Mouse (Mus musculus) telencephalon, adult 2 months (tissue): ENCODE data around the gene Capn9.

Experiments
- DNase-seq: peaks from one replicate; pipeline ENCODE4 v3.0.0-alpha.2; 2011; ENCODE audit warnings: low read depth, low spot score

The Capn9 gene

GRCm38 (mm10) chr8:124635247-124635502 lies 59.3 kb downstream of the Capn9 start:
- no peak for DNase-seq

GRCm38 (mm10) chr8:124641599-124641998 lies 65.7 kb downstream of the Capn9 start:
- DNase-seq = no peak

- DNase-seq = peak; percentile 88
These were observed 67.8 kb downstream of the Capn9 start for GRCm38 (mm10) chr8:124643540-124644339.

GRCm38 (mm10) chr8:124648311-124648710 lies 72.4 kb downstream of the Capn9 start:
- DNase-seq = no peak

- no peak for DNase-seq
These were observed 75.9 kb downstream of the Capn9 start for GRCm38 (mm10) chr8:124651776-124652175.

GRCm38 (mm10) chr8:124652546-124652945 lies 76.6 kb downstream of the Capn9 start:
- DNase-seq = no peak

- DNase-seq = no peak
These were observed 77.9 kb downstream of the Capn9 start for GRCm38 (mm10) chr8:124653568-124654475.

- DNase-seq = no peak
These were observed 82.0 kb downstream of the Capn9 start for GRCm38 (mm10) chr8:124657961-124658360.

GRCm38 (mm10) chr8:124658415-124658814 lies 82.5 kb downstream of the Capn9 start:
- DNase-seq = no peak

- peak; percentile 84 for DNase-seq
These were observed 85.9 kb downstream of the Capn9 start for GRCm38 (mm10) chr8:124661781-124662180.

GRCm38 (mm10) chr8:124662446-124663111 lies 86.7 kb downstream of the Capn9 start:
- no peak for DNase-seq

GRCm38 (mm10) chr8:124663112-124663873 lies 87.4 kb downstream of the Capn9 start, which contains the start of gene 2310022B05Rik:
Gene 2310022B05Rik (minus strand): TSS chr8:124663369.
- peak; percentile 61 for DNase-seq

- DNase-seq = no peak
These were observed 87.9 kb downstream of the Capn9 start for GRCm38 (mm10) chr8:124663874-124664230.

- no peak for DNase-seq
These were observed 88.5 kb downstream of the Capn9 start for GRCm38 (mm10) chr8:124664414-124664813.
